Mouse (Mus musculus) frontal cortex, postnatal 25 days (tissue): Measurements from ENCODE around the gene Tmem238l.

Experiments used
- DNase-seq, 2 experiments: peaks; one replicate each; pipeline ENCODE4 v3.0.0; 2022; ENCODE audit warnings: low spot score in 2 of 2

The Tmem238l gene

DNA sequence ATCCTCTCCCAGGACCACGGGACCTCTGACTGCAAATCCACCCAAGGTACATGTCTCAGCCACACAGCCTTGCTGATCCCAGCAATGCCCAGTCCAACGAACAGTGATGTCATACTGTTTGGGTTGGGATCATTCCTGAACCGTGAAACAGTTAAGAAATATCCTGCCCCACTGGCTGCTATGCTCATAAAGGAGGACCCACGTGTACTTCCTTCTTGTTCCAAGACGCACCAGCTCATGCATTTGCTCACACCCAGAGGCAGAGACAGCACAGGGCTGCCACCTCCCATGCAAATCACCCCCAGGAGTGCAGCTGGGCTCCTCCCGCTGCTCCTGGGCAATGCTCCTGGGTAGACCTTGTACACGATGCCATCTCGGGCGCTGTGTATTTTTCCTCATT is at the start of gene Tmem238l:
Gene Tmem238l, plus strand, starts transcription at position 336 of the 400 bp plus-strand sequence.
- DNase-seq, result no peak

DNA sequence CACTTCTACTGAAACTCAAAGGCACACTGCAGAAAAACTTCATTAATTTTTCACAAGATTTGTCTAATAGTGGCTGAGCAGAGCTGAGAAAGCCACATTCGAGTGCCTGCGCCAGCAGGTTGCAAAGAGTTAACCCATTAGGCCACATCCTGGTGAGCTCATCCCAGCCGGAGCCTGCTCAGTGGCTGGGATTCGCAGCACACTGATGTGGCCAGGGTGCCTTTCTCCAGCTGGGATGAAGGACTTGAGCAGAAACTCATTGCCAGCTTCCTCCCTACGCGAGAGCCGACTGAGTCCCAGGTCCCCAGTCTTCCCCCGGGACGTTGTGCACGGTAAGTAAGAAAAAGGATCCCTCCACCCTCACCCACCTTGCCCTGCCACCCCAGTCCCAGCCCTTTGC is 44.6 kb upstream of the Tmem238l start, which contains the start of gene Pirt:
Gene Pirt, plus strand, starts transcription at position 171 of the 400 bp plus-strand sequence.
- no peak for DNase-seq

DNA sequence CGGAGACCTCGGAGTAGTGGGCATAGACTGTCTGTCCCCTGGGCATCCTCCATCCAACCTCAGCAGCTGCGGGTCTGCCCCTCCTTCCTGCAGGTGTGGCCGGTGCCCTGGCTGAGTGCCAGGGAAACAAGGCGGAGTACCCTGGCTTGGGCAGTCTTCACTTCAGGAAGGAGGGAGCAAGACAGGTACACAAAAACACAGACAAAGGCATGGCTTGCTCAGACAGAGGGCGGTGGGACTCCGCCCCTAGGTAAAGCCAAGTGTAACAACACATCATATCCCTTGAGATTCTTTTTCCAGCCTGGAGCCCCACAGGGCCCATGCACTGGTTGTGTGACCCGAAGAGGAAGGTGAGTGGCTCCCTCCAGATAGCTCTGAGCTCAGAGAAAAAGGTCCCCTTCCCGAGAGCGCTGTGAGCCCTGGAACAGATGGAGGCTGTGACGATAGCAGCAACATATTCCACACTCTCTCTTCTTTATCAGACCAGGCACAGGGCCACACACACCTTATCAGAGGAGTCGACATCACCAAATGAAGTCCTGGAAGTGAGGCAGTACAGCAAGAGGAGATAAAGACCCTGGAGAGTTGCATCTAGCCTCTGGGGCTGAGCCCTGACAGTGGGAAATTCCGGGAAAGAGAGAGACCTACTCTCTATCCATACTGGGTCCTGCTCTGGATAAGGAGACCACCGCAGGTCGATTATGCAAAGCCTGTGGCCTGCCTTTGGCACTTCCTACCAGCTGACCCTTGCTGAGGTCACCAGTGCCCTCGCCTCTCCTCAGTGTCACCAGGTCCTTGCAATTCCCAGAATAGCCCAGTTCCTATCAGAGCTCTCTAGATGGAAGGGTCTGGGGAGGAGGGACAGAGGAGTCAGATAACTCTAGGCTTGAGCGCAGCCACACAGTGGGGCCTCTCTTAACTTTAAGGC is 43.6 kb upstream of the Tmem238l start:
- DNase-seq, result no peak

DNA sequence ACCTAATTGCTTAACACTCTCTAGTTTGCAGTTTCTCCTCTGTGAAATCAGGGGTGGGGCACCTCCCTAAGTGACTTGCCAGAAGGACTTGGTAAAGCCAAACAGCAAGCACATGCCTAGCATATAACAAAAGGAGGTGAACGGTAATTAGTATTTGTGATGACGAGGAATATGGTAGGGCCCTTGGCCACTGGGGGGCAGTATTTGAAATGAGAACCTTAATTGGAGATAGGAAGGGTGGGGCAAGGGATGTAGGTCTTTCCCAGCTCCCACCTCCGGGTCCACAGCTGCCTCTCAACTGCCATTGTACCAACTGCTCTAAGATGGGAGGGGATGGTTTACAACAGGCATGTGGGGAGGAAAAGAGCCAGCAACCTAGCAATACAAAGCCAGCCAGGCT is 42.2 kb upstream of the Tmem238l start:
- DNase-seq, result peak; percentile 9 to 12

DNA sequence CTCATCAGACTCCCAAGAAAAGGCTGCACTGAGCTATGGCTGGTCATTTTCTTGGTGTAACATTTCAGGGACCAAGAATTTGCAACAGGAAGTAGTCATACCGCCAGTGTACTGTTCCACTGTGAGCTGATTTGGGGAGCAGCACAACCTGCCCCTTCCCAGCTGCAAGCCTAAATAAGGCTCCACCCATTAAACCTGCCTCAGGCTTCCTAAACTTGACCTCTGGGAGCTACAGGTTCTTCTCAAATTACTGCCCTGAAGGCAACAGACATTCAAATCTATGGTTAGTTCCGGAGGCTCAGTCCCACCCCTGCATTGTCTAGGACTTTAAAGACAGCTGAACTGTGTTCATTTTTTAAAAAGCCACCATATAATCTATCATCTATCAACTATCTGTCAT is 36.4 kb upstream of the Tmem238l start:
- no peak for DNase-seq

DNA sequence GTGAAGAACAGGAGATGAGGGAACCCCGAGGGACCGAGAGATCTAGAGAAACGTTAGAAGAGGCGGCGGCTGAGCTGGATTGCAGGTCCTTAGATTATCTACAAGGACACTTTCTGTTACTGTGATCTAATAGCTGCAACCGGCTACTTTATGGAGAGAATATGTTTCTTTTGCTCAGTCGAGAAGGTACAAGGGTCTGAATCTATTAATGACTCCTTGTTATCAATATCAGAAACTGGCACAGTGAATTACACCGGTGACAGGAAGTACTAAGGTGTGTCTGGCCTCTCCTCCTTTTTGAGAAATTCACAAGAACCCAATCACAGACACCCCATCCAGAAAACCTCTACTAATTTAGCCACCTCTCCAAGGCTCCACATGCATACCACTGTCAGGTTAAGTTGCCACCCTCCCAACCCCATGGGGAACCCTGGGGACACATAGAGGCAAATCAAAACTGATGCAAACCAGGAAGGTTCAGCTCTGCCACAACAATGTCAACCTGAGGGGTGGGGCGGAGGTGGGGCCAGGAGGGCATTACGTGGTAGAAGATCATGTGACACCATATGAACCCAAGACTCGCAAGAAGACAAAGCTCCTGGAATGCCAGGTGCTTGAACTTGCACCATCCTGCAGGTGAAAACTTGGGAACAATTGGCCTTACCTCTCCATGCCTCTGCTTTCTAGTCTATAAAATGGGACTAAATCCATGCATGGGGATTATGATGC is 32.2 kb upstream of the Tmem238l start:
- no peak for DNase-seq

DNA sequence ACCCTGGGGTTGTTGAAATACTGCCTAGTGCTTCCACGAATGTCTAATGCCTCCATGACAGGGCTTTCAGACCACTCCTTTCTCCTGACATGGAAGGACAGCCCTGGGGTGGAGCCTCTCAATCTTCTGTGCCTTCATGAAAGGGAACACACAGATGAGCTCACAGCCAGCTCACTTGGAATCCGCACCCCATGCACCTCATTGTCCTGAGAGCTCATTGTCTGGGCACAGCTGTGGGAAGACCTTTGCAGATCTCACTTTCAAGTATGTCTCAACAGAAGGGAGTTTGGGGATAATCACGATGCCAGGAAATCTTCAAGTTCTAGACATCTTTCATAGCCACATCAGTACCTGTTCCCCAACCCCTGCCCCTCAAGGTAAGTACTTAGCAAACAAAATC is 28.1 kb upstream of the Tmem238l start:
- no peak for DNase-seq

DNA sequence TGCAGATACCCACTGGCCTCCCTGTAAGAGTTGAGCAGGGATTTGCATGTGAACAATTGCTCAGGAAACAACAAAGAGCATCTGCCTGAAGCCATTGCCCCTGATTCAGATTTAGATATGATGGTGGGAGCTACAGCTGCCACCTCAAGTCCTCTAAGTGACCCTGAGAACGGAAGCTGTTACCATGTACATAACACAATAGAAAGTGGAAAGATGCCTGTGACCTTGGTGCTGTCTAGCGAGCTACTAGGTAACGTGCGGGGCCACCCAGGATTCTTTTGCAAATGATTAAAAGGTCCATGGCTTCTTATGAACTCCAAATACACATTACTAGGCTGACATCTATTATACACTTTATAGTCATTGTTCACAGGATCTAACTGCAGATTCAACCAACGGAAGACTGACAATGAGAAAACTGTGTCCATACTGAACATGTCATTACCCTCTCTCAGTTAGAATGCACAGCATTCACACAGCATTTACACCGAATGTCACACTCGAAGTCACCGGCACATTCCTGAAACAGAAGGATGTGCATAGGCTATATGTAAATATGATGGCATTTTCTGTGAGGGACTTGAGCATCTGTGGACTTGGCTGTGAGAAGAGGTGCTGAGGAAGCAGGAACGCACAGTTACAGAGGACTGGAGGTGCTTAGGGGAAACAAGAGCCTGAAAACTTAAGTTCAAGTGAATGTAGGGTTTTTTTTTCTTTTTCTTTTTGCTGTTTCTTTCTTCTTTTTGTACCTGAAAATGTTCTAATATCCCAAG is 23.4 kb upstream of the Tmem238l start:
- DNase-seq, result no peak

DNA sequence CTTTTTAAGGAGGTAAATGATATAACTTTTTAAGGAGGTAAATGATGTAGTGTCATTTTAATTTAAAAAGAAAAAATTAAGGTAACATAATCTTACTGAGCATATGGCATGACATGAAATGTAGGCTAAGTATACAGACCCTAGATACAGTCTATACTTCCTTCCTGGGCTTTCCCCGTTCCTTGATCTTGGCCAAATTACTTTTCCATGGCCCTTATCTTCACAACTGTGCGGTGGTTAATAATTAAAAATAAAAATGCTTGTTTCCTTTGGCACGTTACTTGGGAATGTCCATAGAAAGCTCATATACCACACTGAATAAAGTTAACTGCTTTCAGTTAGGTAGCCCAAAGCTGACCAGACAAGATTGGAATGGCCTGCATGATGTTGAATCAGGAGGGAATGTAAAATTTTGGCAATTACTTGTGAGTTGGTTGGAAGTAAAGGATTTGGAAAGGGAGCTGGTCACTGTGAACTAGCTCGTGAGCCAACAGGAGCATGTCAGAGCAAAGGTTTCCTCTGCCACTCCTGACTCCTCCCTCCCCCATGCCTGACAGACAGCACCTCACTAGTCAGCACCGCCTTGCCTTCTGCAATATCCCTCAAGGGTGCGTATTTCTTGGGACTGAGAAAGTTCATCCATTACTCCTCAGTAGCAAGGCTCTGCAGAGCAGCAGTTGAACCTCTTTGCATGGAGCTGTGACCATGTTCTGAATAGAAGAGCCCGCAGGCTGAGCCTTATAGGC is 21.8 kb upstream of the Tmem238l start:
- no peak for DNase-seq

DNA sequence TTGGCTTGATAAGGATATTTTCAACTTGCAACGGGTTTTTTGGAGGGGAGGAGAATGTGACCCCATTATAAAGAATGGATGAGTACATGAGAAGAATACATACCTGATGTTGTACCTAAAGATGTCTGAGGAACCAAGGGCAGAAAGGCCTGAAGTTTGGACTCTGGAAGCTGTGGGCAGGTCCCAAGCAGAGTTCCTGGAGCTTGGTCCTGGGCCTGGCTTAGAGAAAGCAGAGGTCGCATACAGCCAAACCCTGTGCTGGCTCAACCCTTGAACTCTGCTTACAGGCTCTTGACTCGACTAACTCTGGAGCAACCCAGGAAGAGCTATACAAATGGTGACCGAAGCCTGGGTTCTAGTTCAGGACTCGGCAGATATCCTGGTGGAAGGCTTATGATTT is 14.4 kb upstream of the Tmem238l start:
- no peak for DNase-seq

DNA sequence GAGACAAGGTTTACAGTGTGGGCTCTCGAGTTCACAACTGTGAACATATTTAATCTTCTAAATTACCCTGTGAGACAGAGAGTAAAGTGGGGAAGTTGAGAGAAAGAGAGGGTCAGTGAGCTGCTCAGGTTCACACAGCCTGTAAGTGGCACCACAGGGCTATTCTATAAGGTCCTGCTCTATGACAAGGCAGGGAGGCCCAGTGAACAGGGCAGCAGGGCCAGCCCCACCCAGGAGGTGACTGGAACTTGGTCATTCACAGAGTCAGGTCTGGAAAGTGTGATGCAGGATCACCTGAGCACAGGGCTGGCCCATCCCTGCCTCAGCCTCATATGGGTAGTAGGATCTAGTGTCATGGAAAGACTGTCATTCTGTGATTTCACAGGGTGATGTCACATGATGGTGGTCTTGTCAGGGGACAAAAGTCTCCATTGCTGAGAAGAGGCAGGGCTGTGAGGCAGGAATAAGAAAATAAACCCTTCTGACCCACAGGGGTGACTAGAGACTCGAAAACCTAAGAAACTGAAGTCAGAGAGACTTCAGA is 11.1 kb upstream of the Tmem238l start:
- DNase-seq, result no peak

DNA sequence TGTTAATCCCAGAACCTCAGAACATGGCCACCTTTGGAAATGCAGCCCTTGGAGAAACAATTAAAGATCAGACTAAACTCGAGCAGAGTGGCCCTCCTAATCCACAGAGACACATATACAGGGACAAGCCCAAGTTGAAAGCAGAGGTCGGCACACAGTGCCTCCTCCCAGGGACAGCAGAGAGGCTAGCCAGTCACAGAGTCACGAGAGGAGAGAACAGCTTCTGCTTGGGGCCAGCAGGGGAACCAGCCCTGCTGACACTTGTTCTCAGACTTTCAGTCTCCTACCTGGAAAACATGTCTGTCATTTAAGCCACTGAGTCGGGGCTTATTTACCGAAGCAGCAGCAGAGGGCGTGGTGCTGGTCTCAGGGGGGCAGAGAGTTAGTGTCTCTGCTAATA is 9.9 kb upstream of the Tmem238l start:
- no peak for DNase-seq

DNA sequence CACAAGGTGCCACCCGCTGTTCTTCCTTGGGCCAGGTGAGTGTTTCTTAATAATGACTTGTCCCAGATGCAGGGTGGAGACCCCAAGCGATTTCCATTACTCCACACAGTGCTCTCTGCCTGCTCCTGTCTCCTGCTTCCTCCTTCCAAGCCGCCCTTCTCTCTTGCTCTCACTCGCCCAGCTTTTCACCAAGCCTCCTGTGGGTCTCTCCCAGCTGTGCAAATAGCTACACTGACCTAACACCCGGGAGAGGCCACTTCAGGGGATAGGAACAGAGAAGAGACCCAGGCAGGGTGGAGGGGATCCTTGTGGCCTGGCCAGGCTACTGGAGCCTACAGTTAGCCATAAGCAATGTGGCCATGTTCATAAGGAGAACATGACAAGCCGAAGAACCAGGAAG is 9.5 kb upstream of the Tmem238l start:
- no peak for DNase-seq

DNA sequence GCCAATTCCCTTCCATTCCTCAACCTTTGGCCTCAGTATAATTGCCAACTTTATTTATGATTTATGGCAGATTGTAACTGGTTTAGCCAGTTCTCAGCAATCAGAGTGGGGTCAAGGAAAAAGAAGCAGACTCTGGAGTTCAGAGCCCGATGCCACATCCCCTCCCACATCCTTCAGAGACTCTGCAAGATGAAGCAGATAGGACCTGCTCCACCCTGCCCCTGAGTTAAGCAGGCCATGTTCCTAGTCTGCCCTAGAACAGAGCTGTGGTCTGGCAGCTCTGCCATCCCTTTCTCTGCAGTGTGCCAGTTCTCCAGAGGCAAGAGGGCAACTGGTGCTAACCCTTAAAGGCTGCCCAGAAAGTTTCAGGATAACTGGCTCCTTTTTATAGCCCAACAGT is 4.4 kb downstream of the Tmem238l start:
- no peak for DNase-seq

DNA sequence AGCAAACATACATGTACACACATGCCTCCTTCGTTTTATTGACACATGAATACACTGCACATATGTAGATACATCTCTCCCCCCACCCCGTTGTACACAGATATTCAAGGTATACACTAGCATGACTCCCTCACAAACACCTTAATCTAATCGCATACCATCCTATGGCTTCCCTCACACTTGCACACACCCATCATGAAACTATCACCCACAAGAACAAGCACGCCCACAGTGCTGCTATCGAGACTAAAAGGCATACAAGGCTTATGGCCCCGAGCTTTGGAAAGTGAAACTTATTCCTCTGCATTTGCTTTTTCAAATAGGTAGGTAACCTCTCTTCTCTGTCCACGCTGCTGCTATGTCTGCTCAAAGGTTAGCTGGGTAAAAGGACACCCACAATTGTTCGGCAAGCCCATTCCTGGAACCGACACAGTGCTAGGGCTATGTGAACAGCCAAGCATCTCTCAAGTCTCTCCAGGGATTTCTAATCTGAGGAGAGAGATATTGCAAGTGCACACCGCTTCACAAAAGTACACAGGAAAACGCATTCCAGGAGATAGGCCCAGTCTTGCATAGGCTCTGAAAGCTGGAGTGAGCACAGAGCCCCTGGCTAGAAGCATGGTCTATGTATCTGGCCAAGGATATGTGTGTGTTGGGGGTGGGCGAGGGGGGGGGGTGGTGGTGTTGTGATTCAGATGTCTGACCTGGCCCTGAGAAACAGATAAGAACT is 5.2 kb downstream of the Tmem238l start:
- no peak for DNase-seq

DNA sequence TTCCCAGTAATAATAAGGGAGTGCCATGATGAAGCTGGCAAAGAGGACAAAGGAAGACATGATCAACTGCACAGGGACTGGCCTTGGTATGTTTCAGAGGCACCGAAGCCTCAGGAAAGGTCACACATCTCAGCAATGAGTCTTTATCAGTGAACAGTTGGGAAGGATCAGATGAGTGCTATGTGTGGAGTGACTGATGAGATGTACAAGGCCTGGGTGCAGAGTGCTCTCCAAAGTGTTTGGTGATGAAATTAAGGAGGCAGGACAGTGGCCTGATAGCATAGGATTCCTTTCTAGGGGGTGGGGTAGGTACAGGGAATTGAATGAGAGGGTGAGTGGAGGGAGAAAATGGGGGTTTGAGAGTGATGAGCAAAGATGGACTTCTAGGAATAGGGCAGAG is 7.0 kb downstream of the Tmem238l start:
- DNase-seq, result no peak

DNA sequence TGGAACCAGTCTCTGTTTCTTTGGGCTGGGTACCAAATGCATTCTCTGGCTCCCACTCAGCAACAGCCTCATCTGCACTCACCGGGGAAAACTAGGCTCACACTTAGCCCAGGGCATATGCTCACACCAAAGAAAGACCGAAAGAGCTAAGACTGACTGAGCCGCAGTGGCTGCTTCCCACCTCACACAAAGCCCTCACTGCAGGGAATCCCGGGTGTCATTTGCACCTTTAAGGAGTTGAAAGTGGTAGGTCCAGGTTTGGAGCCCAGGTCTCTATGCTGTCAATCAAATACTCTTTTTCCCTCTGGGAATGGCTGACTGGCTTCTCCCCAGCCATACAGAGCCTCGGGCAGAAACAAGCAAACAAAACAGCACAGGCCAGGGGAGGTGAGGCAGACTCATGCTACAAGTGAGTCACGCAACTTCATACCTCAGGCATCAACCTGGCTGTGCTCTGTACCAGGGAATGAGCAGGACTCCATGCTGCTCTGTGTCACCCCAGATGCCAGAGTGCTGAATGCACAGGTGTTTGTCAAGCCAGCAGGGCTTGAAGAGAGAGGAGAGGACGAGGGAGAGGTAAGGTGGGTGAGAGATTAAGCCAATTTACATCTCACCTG is 10.2 kb downstream of the Tmem238l start:
- no peak for DNase-seq

DNA sequence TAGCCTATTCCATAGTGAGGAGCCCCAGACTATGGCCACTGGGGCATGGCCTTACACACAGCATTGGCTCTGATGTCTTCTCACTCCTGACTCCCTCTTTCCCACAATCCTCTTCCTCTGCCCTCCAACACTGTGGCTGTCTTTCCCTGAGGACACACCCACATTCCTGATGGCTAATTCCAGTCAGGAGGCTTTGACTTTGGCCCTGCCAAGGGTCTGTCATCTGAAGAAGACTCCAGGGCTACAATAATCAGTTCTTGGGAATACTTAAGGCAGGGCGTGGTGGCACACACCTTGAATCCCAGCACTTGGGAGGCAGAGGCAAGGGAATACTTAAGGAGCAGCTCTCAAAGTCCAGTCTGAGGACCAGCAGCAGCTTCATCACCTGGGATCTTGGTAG is 12.1 kb downstream of the Tmem238l start:
- no peak for DNase-seq

DNA sequence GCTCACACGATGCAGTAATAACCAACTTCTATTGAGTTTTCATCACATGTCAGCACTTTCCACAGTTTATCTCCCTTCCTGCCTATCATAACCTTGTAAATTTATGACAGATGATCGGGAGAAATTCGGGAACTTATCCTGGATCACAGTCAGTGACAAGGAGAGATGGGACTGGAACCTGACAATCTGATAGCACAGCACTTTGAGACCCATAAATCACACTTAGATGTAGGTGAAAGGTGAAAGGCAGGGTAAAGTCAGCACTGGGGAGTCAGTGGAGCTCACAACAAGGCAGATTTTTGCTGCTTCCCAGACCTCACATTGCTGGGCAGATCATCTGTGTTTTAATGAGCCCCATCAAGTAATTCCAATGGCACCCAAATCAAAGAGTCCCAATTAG is 17.1 kb downstream of the Tmem238l start:
- no peak for DNase-seq
